Mouse (Mus musculus): ENCODE data around the gene Sync. TPM values are rescaled to one million over a fixed set of nuclear protein-coding genes. Genes with fewer than 3 reads are reported as not detected.

Gene Sync
- total and polyA plus RNA-seq, 3 experiments = 8.7 to 17.9 (median 17.7) TPM

- H3K36me3 ChIP-seq (ENCODE audit: control insufficient read depth, insufficient read depth, low read length) = no peaks in the 10 kb centered on the region
- H3K79me2 ChIP-seq (replicated peaks; ENCODE audit: control insufficient read depth, insufficient read depth, low read length) = no peaks in the 10 kb centered on the region
- no peak for DNase-seq
- no peak overlapping the region for H3K9ac ChIP-seq (ENCODE audit: low read depth, low read length)
- intact Hi-C loops (cut with DNase I) = no loop called here
- H3K4me1 ChIP-seq (ENCODE audit: control insufficient read depth, insufficient read depth, low read length) = peaks cover 10% of the 10 kb centered on the region
- no peaks in the 10 kb centered on the region for H3K27me3 ChIP-seq (ENCODE audit: control insufficient read depth, insufficient read depth, low read length)
- H3K27ac ChIP-seq = no peak overlapping the region
- TF ChIP-seq EP300 (IDR thresholded peaks at IDR 0.05; ENCODE audit: insufficient read depth, low read depth, low read length) (no peak), POLR2A (IDR thresholded peaks at IDR 0.05; ENCODE audit: insufficient read depth, low read depth, low read length) (no peak), CTCF (IDR thresholded peaks at IDR 0.05) (no peak)
- H3K4me3 ChIP-seq = no peak overlapping the region
- 86% methylated on average over 4 of the region's 4 CpGs for WGBS
Observed at GRCm38 (mm10) chr4:129266191-129266590, 21.2 kb upstream of the Sync start.

- no peaks in the 10 kb centered on the region for H3K36me3 ChIP-seq (ENCODE audit: control insufficient read depth, insufficient read depth, low read length)
- no peak overlapping the region for H3K9ac ChIP-seq (ENCODE audit: low read depth, low read length)
- intact Hi-C loops (cut with DNase I) = no loop called here
- no peak overlapping the region for H3K27ac ChIP-seq
- DNase-seq = no peak
- peaks cover 10% of the 10 kb centered on the region for H3K4me1 ChIP-seq (ENCODE audit: control insufficient read depth, insufficient read depth, low read length)
- no peaks in the 10 kb centered on the region for H3K79me2 ChIP-seq (replicated peaks; ENCODE audit: control insufficient read depth, insufficient read depth, low read length)
- H3K27me3 ChIP-seq (ENCODE audit: control insufficient read depth, insufficient read depth, low read length) = no peaks in the 10 kb centered on the region
- TF ChIP-seq EP300 (IDR thresholded peaks at IDR 0.05; ENCODE audit: insufficient read depth, low read depth, low read length) = no peak
- TF ChIP-seq POLR2A (IDR thresholded peaks at IDR 0.05; ENCODE audit: insufficient read depth, low read depth, low read length) = no peak
- TF ChIP-seq CTCF (IDR thresholded peaks at IDR 0.05) = no peak
- no peak overlapping the region for H3K4me3 ChIP-seq
- 95% methylated on average over 5 of the region's 5 CpGs for whole genome bisulfite sequencing
Observed at GRCm38 (mm10) chr4:129266821-129267220, 20.6 kb upstream of the Sync start.

GRCm38 (mm10) chr4:129268698-129269097 is 18.7 kb upstream of the Sync start:
- no peak overlapping the region for H3K27ac ChIP-seq
- DNase-seq = no peak
- H3K4me1 ChIP-seq (ENCODE audit: control insufficient read depth, insufficient read depth, low read length) = peaks cover 4% of the 10 kb centered on the region
- TF ChIP-seq CTCF (IDR thresholded peaks at IDR 0.05) = no peak
- intact Hi-C loops (cut with DNase I) = no loop called here
- no peaks in the 10 kb centered on the region for H3K79me2 ChIP-seq (replicated peaks; ENCODE audit: control insufficient read depth, insufficient read depth, low read length)
- 71% methylated on average over 1 of the region's 1 CpGs for WGBS
- H3K27me3 ChIP-seq (ENCODE audit: control insufficient read depth, insufficient read depth, low read length) = no peaks in the 10 kb centered on the region
- H3K9ac ChIP-seq (ENCODE audit: low read depth, low read length) = no peak overlapping the region
- no peak overlapping the region for H3K4me3 ChIP-seq
- H3K36me3 ChIP-seq (ENCODE audit: control insufficient read depth, insufficient read depth, low read length) = no peaks in the 10 kb centered on the region

- no peaks in the 10 kb centered on the region for H3K36me3 ChIP-seq (ENCODE audit: control insufficient read depth, insufficient read depth, low read length)
- 24% methylated on average over 15 of the region's 15 CpGs for WGBS
- no peak for DNase-seq
- H3K9ac ChIP-seq (ENCODE audit: low read depth, low read length) = no peak overlapping the region
- H3K27ac ChIP-seq = no peak overlapping the region
- H3K79me2 ChIP-seq (replicated peaks; ENCODE audit: control insufficient read depth, insufficient read depth, low read length) = no peaks in the 10 kb centered on the region
- intact Hi-C loops (cut with DNase I) = no loop called here
- peaks cover 2% of the 10 kb centered on the region for H3K4me1 ChIP-seq (ENCODE audit: control insufficient read depth, insufficient read depth, low read length)
- H3K27me3 ChIP-seq (ENCODE audit: control insufficient read depth, insufficient read depth, low read length) = no peaks in the 10 kb centered on the region
- H3K4me3 ChIP-seq = no peak overlapping the region
- TF ChIP-seq POLR2A (IDR thresholded peaks at IDR 0.05; ENCODE audit: insufficient read depth, low read depth, low read length) (no peak), CTCF (IDR thresholded peaks at IDR 0.05) (no peak), EP300 (IDR thresholded peaks at IDR 0.05; ENCODE audit: insufficient read depth, low read depth, low read length) (no peak)
Observed at GRCm38 (mm10) chr4:129271991-129272755, 15.2 kb upstream of the Sync start.

- peak; percentile 43 for TF ChIP-seq CTCF (IDR thresholded peaks at IDR 0.05)
- no peak for TF ChIP-seq EP300 (IDR thresholded peaks at IDR 0.05; ENCODE audit: insufficient read depth, low read depth, low read length)
- no peak for TF ChIP-seq POLR2A (IDR thresholded peaks at IDR 0.05; ENCODE audit: insufficient read depth, low read depth, low read length)
- Histone ChIP-seq H3K27ac (no peak overlapping the region), H3K9ac (ENCODE audit: low read depth, low read length) (no peak overlapping the region), H3K4me3 (no peak overlapping the region), H3K4me1 (ENCODE audit: control insufficient read depth, insufficient read depth, low read length) (peaks cover 2% of the 10 kb centered on the region), H3K36me3 (ENCODE audit: control insufficient read depth, insufficient read depth, low read length) (no peaks in the 10 kb centered on the region), H3K27me3 (ENCODE audit: control insufficient read depth, insufficient read depth, low read length) (no peaks in the 10 kb centered on the region), H3K79me2 (replicated peaks; ENCODE audit: control insufficient read depth, insufficient read depth, low read length) (no peaks in the 10 kb centered on the region)
- WGBS = 32% methylated on average over 5 of the region's 5 CpGs
- no peak for DNase-seq
- intact Hi-C loops (cut with DNase I) = no loop called here
Observed at GRCm38 (mm10) chr4:129272756-129273046, 14.7 kb upstream of the Sync start.

GRCm38 (mm10) chr4:129276453-129276865 is 11.0 kb upstream of the Sync start:
- WGBS = 1% methylated on average over 18 of the region's 18 CpGs
- no peaks in the 10 kb centered on the region for H3K79me2 ChIP-seq (replicated peaks; ENCODE audit: control insufficient read depth, insufficient read depth, low read length)
- DNase-seq = peak; percentile 92 to 96
- H3K36me3 ChIP-seq (ENCODE audit: control insufficient read depth, insufficient read depth, low read length) = no peaks in the 10 kb centered on the region
- no peaks in the 10 kb centered on the region for H3K27me3 ChIP-seq (ENCODE audit: control insufficient read depth, insufficient read depth, low read length)
- no peak overlapping the region for H3K9ac ChIP-seq (ENCODE audit: low read depth, low read length)
- intact Hi-C loops (cut with DNase I) = loop anchor here (1.0 kb wide), 2 partner anchors 67 to 142 kb away; no protein-coding TSS in a partner anchor
- TF ChIP-seq EP300 (IDR thresholded peaks at IDR 0.05; ENCODE audit: insufficient read depth, low read depth, low read length) = peak; percentile 92
- no peak for TF ChIP-seq CTCF (IDR thresholded peaks at IDR 0.05)
- TF ChIP-seq POLR2A (IDR thresholded peaks at IDR 0.05; ENCODE audit: insufficient read depth, low read depth, low read length) = no peak
- H3K27ac ChIP-seq = no peak overlapping the region
- H3K4me3 ChIP-seq = no peak overlapping the region
- peaks cover 2% of the 10 kb centered on the region for H3K4me1 ChIP-seq (ENCODE audit: control insufficient read depth, insufficient read depth, low read length)

All from heart, adult 2 months (tissue).